Mouse (Mus musculus) CD4-positive, CD25-positive, alpha-beta regulatory T cell, adult 4 months (primary cell): ENCODE measurements around the gene Thsd1. TPM values are rescaled to one million over a fixed set of nuclear protein-coding genes. Genes with fewer than 3 reads are reported as not detected.

Experiments used
- ATAC-seq: one replicate; pipeline ENCODE4 v1.8.0; 2017
- polyA plus RNA-seq, 2 experiments: library from polyadenylated mRNA; unstranded; fragments of 100-300 nt; shearing (Covaris generic); gene quantifications; one replicate each; pipeline ENCODE4 v1.2.1; 2017

Gene Thsd1
- under 1 TPM; 0.46 to 0.53 TPM for polyA plus RNA-seq

GRCm38 (mm10) chr8:22227061-22227877 is at the start of gene Thsd1:
Thsd1 (plus strand) TSS chr8:22227313.
- ATAC-seq, result peak; percentile 56

- peak; percentile 24 for ATAC-seq
Observed at GRCm38 (mm10) chr8:22184884-22185283, 42.2 kb upstream of the Thsd1 start.

- peak; percentile 95 for ATAC-seq
Observed at GRCm38 (mm10) chr8:22185431-22186397, 41.4 kb upstream of the Thsd1 start, which contains the start of gene Ckap2. Ckap2 (minus strand) TSS chr8:22185819.

- ATAC-seq, result peak; percentile 85
Observed at GRCm38 (mm10) chr8:22192660-22193431, 34.3 kb upstream of the Thsd1 start, which contains the start of gene Vps36. Vps36 (plus strand) TSS chr8:22192809.

- peak; percentile 54 for ATAC-seq
Observed at GRCm38 (mm10) chr8:22193432-22194010, 33.6 kb upstream of the Thsd1 start.

GRCm38 (mm10) chr8:22197914-22198313 is 29.2 kb upstream of the Thsd1 start:
- no peak for ATAC-seq

- no peak for ATAC-seq
Observed at GRCm38 (mm10) chr8:22199481-22199880, 27.6 kb upstream of the Thsd1 start.

GRCm38 (mm10) chr8:22207535-22207934 is 19.6 kb upstream of the Thsd1 start:
- ATAC-seq, result no peak

- ATAC-seq, result no peak
Observed at GRCm38 (mm10) chr8:22209012-22209411, 18.1 kb upstream of the Thsd1 start.

- ATAC-seq, result no peak
Observed at GRCm38 (mm10) chr8:22214826-22215225, 12.3 kb upstream of the Thsd1 start.

- no peak for ATAC-seq
Observed at GRCm38 (mm10) chr8:22226361-22226760, 752 bp upstream of the Thsd1 start.

GRCm38 (mm10) chr8:22228621-22229020 is 1.5 kb downstream of the Thsd1 start:
- no peak for ATAC-seq

- no peak for ATAC-seq
Observed at GRCm38 (mm10) chr8:22242986-22243385, 15.9 kb downstream of the Thsd1 start.

GRCm38 (mm10) chr8:22245663-22246062 is 18.6 kb downstream of the Thsd1 start:
- ATAC-seq, result no peak

GRCm38 (mm10) chr8:22247956-22248355 is 20.8 kb downstream of the Thsd1 start:
- ATAC-seq, result no peak

GRCm38 (mm10) chr8:22249080-22249479 is 22.0 kb downstream of the Thsd1 start:
- ATAC-seq, result no peak

GRCm38 (mm10) chr8:22258946-22259450 is 31.9 kb downstream of the Thsd1 start:
- no peak for ATAC-seq

GRCm38 (mm10) chr8:22259531-22259930 is 32.4 kb downstream of the Thsd1 start:
- no peak for ATAC-seq

GRCm38 (mm10) chr8:22260091-22260722 is 33.1 kb downstream of the Thsd1 start:
- ATAC-seq, result no peak

GRCm38 (mm10) chr8:22262267-22262666 is 35.2 kb downstream of the Thsd1 start:
- ATAC-seq, result no peak

GRCm38 (mm10) chr8:22264292-22264691 is 37.2 kb downstream of the Thsd1 start:
- ATAC-seq, result no peak
